Mouse (Mus musculus) midbrain, postnatal 0 days (tissue): ENCODE measurements at regions not wholly inside any gene's neighbourhood (a gene's known extent, or its start where the extent isn't known, plus 50 kb on each side); places are given as distances from the start of the nearest gene placed in this dataset.

Source experiments
- ATAC-seq: fragments of 200-750 bp; cut with Nextera tagmentation; 2 replicates; pipeline ENCODE4 v1.8.0; 2017; ENCODE audit warnings: moderate number of reproducible peaks, mild to moderate bottlenecking, moderate TSS enrichment, moderate library complexity; ENCODE audit not compliant: low FRiP score
- DNase-seq: peaks from one replicate; pipeline ENCODE4 v3.0.0-alpha.2; 2015; ENCODE audit warnings: low spot score
- H3K27ac ChIP-seq: fragments of 300-500 bp; sonication (generic); 2 replicates; pipeline ENCODE4 v1.5.1; 2014; ENCODE audit warnings: low read depth, mild to moderate bottlenecking, low read length, mixed read lengths
- H3K27me3 ChIP-seq: fragments of 300-500 bp; sonication (generic); 2 replicates; pipeline ENCODE4 v1.6.1; 2014; ENCODE audit warnings: low read length, control low read depth, mixed read lengths; ENCODE audit not compliant: insufficient read depth
- H3K36me3 ChIP-seq: fragments of 300-500 bp; sonication (generic); 2 replicates; pipeline ENCODE4 v1.6.1; 2014; ENCODE audit warnings: low read length, control low read depth, mixed read lengths; ENCODE audit not compliant: insufficient read depth
- H3K4me1 ChIP-seq: fragments of 300-500 bp; sonication (generic); 2 replicates; pipeline ENCODE4 v1.6.1; 2014; ENCODE audit warnings: mild to moderate bottlenecking, control low read depth, antibody characterized with exemption, low read length, mixed read lengths; ENCODE audit not compliant: insufficient read depth
- H3K4me2 ChIP-seq: fragments of 300-500 bp; sonication (generic); 2 replicates; pipeline ENCODE4 v1.6.1; 2014; ENCODE audit warnings: low read depth, mild to moderate bottlenecking, low read length, mixed read lengths; ENCODE audit not compliant: poor library complexity, severe bottlenecking
- H3K4me3 ChIP-seq: fragments of 300-500 bp; sonication (generic); 2 replicates; pipeline ENCODE4 v1.5.1; 2014; ENCODE audit warnings: low read depth, mild to moderate bottlenecking, low read length, moderate library complexity
- H3K9ac ChIP-seq: fragments of 300-500 bp; sonication (generic); replicated peaks from 2 replicates; pipeline ENCODE4 v1.6.1; 2014; ENCODE audit warnings: mild to moderate bottlenecking, low read length, moderate library complexity, mixed read lengths; ENCODE audit not compliant: poor library complexity, severe bottlenecking
- H3K9me3 ChIP-seq: fragments of 300-500 bp; sonication (generic); 2 replicates; pipeline ENCODE4 v1.6.1; 2016; ENCODE audit warnings: low read length, control low read depth
- CTCF ChIP-seq: IDR thresholded peaks from 2 replicates; pipeline ENCODE4 v1.5.1; 2016; ENCODE audit warnings: antibody characterized with exemption, mild to moderate bottlenecking
- WGBS: fragments of 180-500 bp; shearing (Covaris S2); extraction: QIAGEN DNeasy Blood & Tissue Kit; methylation state at CpG from one replicate; pipeline ENCODE4 v1.1.7; 2014; 5-methylcytosine and 5-hydroxymethylcytosine counted together

DNA sequence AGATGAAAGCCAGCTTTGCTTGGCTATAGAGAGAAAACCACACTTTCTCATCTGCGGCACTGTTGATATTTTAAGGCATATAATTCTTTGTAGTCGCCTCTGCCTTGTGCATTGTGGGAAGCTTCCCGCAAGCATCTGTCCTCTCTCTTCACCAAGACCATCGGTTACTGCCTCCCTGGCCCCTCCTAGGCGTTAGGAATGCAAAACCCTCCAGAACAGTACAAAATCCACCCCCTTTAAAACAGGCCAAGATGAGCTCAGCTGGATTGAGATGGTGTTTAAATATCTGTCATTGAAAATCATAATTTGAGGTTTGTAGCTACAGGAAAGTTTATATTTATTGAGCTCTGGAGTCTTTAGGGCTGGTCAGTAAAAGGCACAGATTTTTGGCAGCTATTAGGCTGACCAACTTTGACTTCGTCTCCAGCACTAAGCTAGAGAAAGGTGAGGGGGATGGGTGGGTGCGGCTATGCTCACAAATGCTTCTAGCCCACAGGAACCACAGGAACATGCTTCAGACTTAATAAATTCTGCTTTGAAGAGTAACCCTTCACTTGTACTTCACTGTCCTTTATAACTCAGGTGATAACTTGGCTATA, 856.7 kb upstream of the Adgrl2 start:
- Histone ChIP-seq H3K4me3 (no peak overlapping the region), H3K27ac (no peak overlapping the region), H3K36me3 (no peaks in the 10 kb centered on the region), H3K4me1 (peaks cover 4% of the 10 kb centered on the region; the same call in 1 of the 2 replicates), H3K27me3 (no peaks in the 10 kb centered on the region), H3K4me2 (no peak overlapping the region), H3K9ac (no peak overlapping the region), H3K9me3 (no peaks in the 10 kb centered on the region)
- WGBS, result 68% methylated on average over 7 of the region's 7 CpGs
- DNase-seq, result no peak
- no peak for ATAC-seq
- no peak for TF ChIP-seq CTCF

DNA sequence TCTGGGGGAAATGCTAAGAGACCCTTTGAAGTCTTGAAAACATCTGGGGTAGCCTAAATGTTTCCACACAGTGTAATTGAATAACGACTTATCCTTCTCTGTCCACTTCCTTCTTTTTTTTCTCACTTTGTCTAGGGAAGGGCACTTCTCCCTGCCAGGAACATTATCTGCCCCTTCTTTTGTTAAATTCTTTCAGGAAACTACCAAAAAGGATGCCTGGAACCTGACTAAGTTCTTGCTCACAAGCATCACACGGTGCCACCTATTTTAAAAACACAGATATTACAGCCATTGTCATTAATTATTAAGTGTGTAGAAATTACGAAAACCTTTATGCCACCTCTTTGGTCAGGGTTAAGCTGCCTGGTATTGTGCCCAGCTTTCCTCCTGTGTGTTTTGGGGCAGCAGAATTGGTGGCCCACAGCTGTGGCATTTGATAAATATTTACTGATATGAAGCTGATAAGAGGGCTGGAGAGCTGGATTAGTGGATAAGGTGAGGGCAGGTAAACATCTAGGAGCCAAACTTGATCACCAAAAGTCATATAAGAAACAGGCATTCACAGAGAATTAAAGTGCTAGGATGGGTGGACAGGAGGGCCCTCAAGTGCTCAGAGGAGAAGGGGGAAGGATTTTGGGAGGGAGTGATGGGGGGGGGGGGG, 855.6 kb upstream of the Adgrl2 start:
- Histone ChIP-seq H3K4me3 (no peak overlapping the region), H3K27me3 (no peaks in the 10 kb centered on the region), H3K4me2 (no peak overlapping the region), H3K4me1 (peaks cover 4% of the 10 kb centered on the region; the same call in 1 of the 2 replicates), H3K9me3 (no peaks in the 10 kb centered on the region), H3K27ac (no peak overlapping the region), H3K9ac (no peak overlapping the region), H3K36me3 (no peaks in the 10 kb centered on the region)
- DNase-seq (no peak), ATAC-seq (no peak)
- WGBS, result 53% methylated on average over 3 of the region's 3 CpGs
- no peak for TF ChIP-seq CTCF

GRCm38 (mm10) chr3:149845083-149845825, 854.9 kb upstream of the Adgrl2 start:
- no peak for ATAC-seq
- DNase-seq, result peak; percentile 65
- no peak for TF ChIP-seq CTCF
- Histone ChIP-seq H3K4me3 (peak overlapping the region; percentile 9; the same call in 1 of the 2 replicates), H3K27me3 (no peaks in the 10 kb centered on the region), H3K27ac (no peak overlapping the region), H3K36me3 (no peaks in the 10 kb centered on the region), H3K4me1 (peaks cover 4% of the 10 kb centered on the region; the same call in 1 of the 2 replicates), H3K9ac (no peak overlapping the region), H3K9me3 (no peaks in the 10 kb centered on the region), H3K4me2 (peak overlapping the region; percentile 43)
- 15% methylated on average over 18 of the region's 18 CpGs for WGBS

- no peak for DNase-seq
- no peak overlapping the region for H3K4me3 ChIP-seq
These were observed 847.6 kb upstream of the Adgrl2 start for GRCm38 (mm10) chr3:149837921-149838320.

GRCm38 (mm10) chr3:149836467-149837233, 846.3 kb upstream of the Adgrl2 start:
- Histone ChIP-seq H3K27me3 (no peaks in the 10 kb centered on the region), H3K27ac (no peak overlapping the region), H3K4me2 (0 out of 2 replicates have a peak overlapping the region, but pooled peaks have one; percentile 7), H3K36me3 (no peaks in the 10 kb centered on the region), H3K9ac (no peak overlapping the region), H3K4me3 (no peak overlapping the region), H3K4me1 (no peaks in the 10 kb centered on the region), H3K9me3 (no peaks in the 10 kb centered on the region)
- DNase-seq (peak; percentile 31), ATAC-seq (no peak)
- no peak for TF ChIP-seq CTCF
- 29% methylated on average over 11 of the region's 11 CpGs for WGBS

More at GRCm38 (mm10) chr3:149837921-149838320, 847.6 kb upstream of the Adgrl2 start:
- no peak for ATAC-seq
- no peak overlapping the region for H3K9ac ChIP-seq
- H3K27ac ChIP-seq, result no peak overlapping the region
- no peak overlapping the region for H3K4me2 ChIP-seq
- no peaks in the 10 kb centered on the region for H3K4me1 ChIP-seq
- H3K9me3 ChIP-seq, result no peaks in the 10 kb centered on the region
- TF ChIP-seq CTCF, result no peak
- H3K36me3 ChIP-seq, result no peaks in the 10 kb centered on the region
- no peaks in the 10 kb centered on the region for H3K27me3 ChIP-seq
